Mouse (Mus musculus): ENCODE measurements at regions not wholly inside any gene's neighbourhood (a gene's known extent, or its start where the extent isn't known, plus 50 kb on each side); places are given as distances from the start of the nearest gene placed in this dataset.

DNA sequence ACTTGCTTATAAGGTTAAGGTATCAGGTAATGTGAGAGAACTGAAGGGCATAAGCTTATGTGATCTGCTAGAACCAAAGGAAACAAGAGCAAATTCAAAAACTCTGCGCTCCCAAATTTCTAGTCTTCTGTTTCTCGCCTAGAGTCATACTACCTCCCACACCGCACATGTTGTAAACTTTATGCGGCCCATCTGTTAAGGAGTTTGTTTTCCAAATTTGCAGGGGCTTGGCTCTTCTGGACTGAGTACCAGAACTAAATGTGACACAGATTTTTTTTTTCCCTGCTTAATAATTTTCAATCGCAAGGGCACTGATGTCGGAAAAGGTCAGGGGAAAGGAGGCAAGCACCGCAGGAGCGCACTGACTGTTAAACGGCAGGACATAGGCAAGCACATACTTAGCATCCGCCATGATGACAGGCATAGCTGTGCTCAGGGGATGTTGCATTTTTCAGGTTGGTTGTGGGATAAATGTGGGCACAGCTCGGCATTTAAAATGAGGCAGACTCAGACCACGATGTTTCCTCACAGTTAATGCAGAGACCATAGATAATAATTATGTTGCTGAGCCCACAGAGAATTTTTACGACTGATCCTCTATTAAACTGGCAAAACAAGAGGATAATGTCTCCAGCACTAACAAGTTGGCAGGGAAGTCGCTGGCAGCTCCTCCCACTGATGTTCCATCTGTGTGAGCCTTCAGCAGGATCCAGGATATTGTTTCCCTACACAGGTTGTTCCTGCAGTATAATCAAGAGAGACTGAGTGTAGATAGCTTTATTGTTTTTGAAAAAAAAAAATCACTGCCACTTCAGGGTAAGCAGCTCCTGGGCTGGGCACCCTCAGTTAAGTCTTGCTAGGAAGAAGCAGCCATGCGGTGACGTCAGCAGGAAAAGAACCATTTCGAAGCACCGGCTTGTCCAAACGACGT is 428.2 kb upstream of the Atp2b1 start:
- no peak for DNase-seq

DNA sequence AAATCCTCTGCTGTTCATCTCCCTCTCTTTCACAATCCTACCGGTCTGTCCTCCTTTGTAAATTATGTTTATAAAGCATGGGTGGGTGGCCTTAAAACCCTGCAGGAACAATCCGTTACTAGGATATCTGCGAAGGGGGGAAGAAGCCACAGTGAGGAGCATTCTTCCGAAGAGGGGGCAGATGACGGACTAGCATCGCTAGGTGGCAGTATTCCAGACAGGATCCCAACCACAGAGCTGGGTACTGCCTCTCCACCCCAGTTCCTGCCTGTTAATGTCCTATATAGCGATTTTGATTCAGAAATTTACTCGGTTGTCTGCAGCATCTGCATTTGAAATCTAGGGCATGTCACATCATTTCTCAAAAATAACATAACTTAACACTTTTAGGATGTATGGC is 419.9 kb upstream of the Atp2b1 start:
- DNase-seq, result peak; percentile 68

DNA sequence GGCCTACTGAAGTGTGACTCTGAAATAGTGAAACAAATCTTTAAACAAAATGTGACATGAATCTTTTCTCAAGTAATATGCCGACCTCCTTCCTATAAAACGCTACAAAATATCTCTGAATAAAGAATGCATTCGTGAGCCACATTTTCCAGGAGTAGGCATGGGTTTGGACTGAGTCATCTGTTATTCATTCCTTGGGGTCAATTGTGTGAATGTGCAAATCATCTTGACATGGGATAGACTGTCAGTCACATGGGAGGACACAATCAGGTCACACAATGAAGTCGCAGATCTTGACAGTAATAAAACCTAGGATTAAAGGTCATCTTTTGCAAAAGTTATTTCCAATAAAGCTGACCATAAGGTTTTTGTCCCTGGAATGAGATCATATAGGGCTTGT is 418.0 kb upstream of the Atp2b1 start:
- no peak for DNase-seq

DNA sequence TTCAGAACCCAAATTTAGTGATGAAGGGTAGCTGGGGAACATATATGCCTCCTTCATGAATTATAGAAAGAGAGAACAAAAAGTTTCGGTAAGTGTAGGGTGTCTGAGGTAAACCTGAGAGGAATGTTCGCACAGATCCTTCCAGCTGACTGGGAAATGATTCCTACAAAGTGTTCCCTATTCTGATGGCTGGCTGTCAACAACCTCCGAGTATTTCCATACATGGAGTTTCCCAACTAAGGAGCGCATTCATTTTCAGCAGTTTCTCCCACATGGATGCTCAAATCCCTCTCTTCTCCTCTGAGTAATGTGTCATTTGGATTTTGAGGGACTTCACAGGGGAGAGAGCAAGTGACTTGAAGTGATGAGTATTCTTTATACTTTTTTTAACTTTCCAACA is 413.9 kb upstream of the Atp2b1 start:
- no peak for DNase-seq

DNA sequence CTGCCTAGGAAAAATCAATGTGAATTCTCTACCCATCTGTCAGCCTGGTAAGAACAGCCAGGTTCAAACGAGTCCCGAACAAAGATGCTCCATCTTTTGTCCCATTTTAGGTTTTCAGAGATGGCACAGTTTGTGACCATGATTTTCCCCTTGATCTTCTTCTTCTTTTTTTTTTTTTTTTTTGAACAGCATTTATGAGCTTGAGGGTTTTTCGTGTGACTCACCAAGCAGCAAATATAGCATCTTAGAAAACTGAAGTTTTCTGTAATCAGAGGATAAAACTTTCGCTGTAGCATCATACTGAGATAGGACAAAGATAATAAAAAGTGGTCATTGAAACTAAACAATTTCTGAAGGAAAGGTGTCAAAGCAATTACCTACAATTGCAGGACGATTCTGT is 412.6 kb upstream of the Atp2b1 start:
- DNase-seq, result no peak

DNA sequence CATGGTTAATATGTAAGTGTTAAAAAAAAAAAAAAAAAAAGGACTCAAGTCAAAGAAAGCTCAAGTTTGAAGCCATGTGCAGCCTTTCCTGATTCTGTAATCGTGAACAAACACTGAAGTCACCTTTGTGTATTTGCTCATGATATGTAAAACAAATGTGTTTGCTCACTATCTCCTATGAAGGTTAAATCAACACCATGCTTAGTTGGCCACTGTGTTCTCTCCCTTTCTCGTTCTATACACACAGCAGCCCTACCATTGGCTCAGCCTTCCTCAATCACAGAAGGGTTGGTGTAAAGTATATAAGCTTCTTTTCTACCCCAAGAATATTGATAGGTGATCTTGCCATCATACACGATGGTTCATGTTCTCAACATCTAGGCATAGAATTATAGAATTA is 409.7 kb upstream of the Atp2b1 start:
- DNase-seq, result no peak

DNA sequence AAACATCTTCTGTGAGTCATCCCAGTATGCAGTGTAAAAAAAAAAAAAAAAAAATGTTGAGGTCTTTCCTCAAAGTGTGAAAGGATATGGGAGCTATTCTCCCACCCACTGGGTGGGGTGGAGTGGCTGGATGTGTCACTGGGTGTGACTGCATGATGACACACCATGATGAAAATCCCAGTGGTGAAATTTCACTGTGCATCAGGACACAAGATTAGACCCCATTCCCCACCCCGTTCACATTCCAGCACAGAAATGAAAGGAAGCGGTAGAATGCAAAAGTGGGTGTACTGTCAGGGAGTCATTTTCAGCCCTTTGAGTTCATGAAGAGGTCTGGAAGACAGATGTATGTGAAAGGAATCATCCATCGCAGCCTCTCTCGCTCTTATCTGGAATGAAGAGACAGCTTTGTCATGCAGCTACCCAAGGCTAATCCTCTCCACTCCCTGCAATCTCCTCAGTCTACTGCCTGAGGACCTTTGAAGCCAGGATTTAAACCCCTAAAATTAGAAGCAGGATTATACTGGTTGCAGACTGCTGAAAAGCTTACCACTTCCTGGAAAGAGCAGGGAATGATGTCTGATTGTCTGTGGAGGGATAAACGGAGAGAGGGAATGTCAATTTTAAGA is 405.6 kb upstream of the Atp2b1 start:
- DNase-seq, result no peak

DNA sequence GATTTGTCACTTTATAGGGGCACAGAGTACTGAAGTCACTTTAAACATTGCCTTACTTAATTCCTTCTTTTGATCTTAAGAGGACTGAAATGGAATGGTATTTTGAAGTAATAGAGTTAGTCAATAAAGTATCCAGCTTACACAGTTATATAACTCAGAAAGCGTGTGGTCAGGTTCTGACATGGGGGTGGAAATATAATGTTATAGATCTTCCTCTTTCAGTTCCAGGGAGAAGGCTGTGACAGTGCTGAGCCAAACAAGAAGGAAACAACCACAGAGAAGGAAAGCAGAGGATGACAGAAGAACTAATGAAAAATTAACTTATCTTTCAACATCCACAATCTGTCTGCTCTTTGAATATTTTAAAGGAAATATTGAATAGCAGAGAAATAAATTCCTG is 399.4 kb upstream of the Atp2b1 start:
- DNase-seq, result no peak

DNA sequence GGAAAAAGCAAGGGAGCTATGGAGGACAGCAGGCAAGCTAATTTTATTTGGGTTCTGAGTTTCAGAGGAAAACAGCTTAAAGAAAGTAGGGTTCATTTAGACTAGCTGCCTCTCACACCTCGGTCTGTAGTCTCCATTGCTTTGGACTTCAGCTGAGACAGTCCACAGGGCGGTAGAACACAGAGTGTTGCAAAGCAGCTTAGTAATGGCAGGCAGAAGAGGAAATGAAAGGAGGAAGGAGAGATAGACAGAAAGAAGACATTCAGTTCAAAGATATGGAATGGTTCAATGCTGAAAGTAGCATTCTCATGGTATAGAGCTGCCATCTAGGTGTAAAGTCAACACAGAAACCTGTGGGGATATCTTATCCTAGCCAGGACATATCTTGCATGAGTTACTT is 396.6 kb upstream of the Atp2b1 start:
- DNase-seq, result no peak

DNA sequence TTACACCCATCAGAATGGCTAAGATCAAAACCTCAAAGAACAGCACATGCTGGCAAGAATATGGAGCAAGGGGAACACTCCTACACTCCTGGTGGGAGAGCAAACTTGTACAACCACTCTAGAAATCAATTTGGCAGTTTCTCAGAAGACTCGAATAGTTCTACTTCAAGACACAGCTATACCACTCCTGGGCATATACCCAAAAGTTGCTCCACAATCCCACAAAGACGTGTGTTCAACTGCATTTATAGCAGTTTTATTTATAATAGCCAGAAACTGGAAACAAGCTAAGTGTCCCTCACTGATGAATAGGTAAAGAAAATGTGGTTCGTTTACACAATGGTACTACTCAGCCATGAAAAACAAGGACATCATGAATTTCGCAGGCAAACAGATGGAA is 384.6 kb upstream of the Atp2b1 start:
- no peak for DNase-seq

DNA sequence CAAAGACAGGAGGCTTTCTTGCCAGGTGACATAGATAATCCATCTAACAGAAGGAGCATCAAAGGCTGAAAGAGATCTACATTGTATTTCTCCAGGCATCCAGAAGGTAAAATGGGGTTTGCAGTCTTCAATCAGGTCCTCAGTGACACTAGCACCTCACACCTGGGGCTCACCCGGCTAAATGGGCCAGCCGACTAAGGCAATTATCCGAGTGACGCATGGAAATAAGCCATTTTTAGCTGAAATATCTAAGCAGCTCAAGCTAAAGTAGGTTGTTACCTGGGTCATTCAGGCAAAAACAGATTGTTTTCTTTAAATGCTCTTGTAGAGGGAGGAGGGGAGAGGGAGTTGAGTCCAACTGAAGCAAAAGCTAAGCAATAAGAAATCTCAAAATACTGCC is 382.8 kb upstream of the Atp2b1 start:
- no peak for DNase-seq

DNA sequence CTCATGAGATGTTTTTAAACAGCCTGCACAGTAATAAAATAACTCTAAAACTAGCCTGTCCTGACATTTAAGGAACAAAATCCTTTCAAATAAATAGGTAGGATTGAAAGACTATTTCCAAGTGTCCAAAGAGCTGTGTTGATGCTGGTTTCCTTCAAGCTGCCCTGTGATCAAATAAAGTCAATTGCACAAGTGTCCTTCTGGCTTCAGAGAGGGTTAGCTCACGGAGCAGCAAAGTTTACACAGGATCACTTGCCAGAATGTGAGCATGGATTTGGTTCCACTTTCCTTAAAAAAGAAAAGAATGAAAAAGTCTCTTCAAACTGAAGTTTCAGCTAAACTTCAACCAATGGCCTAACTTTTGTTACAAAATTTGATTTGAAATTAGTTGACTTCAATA is 375.5 kb upstream of the Atp2b1 start:
- DNase-seq, result no peak

DNA sequence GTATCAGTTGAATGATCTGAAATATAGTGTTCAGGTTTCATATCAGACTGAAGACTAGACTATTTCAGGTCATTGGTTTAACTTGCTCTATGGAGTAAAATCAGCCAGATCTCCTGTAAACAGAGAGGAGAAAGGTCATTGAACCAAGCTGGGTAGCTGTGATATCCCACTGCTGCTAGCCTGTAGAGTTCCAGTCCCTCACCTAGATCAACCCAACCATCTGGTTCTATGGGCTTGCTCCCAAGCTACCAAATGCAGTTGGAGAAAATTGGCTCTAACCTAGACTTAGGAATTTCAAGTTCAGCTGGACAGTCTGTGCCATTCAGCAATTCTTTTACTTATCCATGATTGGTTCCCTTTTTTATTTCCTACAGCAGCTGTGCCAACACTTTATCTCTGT is 373.1 kb upstream of the Atp2b1 start:
- DNase-seq, result no peak

DNA sequence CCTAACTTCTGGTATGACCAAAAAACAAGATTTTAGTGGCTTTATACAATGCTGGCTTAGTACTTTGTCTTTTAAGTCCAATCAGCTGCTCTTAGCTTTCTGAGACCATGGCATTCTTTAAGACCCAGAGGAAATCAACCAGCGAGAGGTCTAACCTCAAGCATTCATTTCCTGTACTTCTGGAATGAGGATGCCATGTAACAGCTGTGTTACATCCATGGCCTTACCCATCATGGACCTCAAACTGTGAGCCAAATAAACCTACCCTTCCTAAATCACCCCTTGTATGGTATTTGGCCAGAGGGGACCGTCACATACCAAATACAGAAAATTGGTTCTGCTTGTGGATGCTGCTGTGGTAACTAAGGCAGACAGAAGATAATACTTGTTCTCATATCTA is 372.1 kb upstream of the Atp2b1 start:
- DNase-seq, result no peak

DNA sequence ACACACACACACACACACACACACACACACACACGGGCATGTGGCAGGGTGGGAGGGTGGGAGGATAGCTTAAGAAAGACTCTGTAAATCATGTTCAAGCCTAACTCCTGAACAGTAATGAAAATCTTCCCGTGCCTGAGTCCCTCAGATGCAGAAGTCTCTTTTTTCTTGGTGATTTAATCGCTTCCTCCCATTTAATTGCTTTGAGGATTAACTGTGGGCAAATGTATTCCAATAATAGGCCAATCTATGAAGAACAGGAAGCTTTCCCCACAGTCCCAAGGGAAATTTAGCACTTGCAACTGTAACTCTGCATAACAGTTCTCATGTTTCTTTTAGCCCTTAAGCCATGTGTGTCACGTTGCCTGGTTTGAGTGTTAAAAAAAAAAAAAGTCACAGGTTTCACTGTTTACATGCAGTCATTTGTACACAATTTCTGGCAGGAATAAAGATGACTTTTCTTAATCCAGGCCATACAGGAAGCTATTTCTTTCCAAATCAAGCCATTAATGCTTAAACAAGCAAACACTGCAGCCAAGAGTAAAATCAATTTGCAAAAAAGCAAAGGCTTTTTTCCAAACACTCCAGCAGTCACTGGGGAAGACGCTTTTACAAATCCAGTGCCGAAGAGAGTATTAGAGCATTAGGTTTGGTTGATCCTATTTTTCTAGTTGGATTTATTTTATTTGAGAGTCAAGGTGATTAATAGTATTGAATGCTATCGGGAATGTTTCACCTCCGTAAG is 370.8 kb upstream of the Atp2b1 start:
- no peak for DNase-seq

DNA sequence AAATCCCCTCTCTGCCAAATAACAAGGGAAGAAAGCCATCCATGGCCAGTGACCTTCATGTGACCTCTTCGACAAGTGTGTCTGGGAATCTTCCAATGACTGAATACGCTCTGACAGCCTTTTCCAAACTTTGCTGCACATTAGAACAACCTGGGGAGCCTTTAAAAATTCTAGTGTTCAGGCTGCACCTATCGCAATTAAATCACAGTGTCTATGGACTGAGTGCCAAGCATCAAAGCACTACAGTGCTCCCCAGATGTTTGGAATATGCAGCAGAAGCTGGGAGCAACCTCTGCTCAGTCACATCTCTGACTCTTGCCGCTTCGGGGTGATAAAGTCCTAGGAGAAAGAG is 370.2 kb upstream of the Atp2b1 start:
- DNase-seq, result no peak

DNA sequence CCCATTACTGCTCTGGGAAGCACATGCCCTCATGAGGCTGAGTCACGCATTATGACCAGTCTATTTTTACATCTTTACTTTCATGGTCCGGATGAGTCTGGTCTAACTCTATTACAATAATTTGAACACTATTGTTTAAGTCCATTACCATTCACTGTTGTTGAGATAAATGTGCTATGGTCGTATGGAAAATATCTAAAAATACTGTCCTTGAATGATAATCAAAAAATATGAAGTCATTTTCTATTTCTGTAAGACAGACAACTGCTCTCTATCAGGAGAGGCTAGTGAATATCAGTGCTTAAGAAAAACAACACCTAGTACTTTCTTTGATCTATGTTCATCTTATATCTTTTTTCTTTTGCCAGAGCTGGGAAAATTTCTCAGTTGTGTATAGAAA is 359.6 kb upstream of the Atp2b1 start:
- DNase-seq, result no peak

DNA sequence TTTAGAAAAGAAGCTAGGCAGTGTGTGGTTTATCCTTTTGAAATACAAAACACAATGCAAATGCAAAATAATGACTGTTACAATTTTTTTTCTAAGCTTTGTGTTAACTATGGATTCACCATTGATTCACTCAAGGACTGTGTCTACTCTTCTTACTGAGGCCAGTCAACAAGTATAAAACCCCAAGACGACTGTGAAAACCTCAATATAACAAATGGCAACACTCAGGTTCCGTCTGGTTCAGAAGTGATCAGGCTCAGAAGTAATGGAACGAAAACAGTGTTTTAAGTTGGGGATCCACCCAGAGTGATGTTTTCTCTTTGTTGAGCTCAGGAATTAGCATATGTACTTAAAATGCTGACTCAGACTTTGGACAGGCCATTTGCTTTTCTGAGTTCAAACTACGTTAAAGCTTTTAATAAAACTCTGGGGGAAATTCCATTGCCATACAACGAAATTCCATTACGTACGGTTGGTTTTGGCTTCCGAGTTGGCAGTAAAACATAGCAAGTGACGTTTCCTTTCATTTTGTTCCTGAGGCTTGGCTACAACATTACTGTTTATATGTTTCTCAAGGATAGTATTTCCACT is 356.6 kb upstream of the Atp2b1 start:
- no peak for DNase-seq

DNA sequence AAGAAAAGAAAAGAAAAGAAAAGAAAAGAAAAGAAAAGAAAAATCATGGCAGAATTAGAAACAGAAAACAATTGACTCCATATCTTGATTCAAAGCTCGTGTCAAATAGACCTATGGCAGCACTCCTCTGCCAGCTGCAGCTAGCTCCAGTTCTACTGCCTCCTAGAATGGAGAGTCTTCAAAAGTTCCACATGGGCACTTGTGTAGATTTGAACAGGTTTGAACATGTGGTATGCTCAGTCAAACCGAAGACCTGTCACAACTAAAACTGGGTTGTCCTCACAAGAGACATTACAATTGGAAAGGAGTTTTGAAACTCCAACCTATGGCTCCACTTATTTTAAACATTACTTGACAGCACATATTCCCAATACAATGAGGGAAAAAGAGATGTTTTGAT is 355.6 kb upstream of the Atp2b1 start:
- no peak for DNase-seq

DNA sequence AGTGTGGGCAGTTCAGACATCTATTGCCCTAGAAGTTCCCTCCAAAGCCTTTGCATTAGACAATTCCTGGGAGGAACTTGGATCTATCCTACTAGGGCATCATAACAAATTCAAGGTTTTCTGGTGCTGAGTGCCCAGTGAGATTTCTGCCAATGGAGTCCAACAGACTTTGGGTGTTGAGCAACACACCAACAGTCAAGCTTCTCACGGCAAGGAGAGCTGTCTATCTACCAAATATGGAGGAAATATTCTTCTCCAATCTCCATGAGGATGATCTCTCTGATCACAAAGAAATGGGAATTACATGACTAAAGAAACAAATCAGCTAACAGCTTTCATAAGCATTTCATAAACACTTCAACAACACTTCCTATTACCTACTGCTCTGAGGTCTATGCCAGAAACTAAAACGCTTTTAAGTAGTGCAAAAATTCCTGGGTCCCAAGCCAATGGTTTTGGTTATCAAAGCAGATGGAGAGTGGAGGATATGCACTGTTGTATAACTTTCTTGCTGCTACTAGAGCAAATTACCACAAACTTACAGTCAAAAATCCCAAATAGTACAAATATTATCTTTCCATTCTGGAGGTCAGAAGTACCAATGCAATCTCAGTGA is 351.8 kb upstream of the Atp2b1 start:
- no peak for DNase-seq

DNA sequence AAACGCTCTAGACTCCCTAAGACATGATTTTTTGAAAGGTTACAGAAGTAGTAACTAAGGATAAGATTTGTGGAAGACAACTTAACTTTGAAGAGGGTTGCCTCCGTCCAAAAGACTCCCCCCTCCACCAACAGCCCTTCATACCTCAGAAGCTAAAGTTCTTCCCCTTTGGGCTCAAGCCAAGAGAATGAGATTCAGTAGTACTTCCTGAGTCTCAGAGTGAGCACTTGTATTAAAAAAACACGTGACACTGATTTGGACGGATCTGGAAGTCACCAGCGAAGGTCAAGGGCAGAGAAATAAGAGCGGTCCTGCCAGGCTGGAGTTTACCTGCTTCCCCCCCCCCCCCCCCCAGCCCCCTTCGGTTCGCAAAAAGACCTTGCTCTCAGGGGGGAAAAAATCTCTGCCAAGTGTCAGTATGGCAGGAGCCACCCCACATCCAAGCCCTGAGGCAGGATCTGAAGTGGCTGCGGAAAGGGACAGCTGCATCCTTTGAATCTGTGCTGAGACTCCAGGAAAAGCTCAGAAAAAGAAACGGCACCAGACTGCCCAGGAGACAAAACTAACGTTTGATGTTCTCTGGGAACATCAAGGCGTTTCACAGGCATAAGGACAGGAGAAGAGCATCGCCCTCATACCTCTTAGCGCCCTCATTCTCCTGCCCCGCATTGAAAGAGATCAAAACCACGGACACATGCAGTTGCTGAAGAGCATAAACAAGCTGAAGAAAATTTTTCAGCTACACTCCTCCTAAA is 341.2 kb upstream of the Atp2b1 start:
- no peak for DNase-seq

DNA sequence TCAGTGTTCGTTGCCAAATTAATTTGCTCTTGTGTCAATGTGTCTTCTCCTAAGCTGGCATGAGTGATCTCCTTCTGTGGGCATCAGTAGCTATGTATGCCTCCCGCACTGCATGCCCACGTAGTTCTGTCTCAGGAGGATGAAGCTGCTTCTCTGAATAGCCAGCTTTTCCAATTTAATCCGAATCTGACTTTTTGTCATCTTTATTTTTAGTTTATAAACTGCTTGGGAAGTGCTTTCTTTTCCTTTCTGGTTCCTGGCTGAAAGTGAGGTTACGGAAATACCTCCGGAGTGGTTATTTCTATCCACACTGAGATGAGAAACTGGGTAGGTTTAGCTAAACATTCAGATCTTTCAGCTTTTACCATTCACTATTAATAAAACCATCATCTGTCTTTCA is 337.2 kb upstream of the Atp2b1 start:
- no peak for DNase-seq
